Comparison of ENCODE assay signal across 23 mouse cellular contexts in the genomic region with DNA sequence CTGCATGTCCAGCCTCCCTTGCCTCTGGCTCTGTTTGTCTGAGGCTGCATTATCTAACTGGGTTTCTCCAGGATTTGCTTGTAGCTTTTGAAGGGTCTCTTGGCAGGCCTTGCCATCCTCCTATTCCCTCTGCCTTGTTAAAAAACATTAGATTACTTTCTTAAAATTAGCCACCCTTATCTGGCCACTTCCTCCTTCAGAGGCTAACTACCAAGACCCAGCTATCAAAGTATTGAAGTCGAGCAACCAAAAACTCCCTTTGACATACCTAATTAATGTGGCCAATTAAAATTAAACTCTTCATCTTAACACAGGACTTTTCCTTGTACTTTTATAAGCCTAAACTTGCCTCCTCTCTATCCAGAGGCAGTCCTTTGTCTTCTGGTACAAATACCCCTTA.
DNase-seq lines count a peak whose midpoint lies in the region; ATAC-seq and TF ChIP-seq lines count a peak whose summit lies in the region.
"Had no signal": no experiment of that assay in that cellular context is flagged by ENCODE, and none has a peak within 500 bp of the region (broad histone marks: within the 10 kb centered on the region; RNA-seq: fewer than 3 reads in every experiment).

No protein-coding gene starts in this region.

- no peak overlapping the region; the same call in 1 of the 2 replicates for H3K9ac ChIP-seq in liver, embryonic 12.5 days
- H3K9ac ChIP-seq in liver, postnatal 0 days (replicated peaks), result no peak overlapping the region
- H3K9ac ChIP-seq in liver, embryonic 15.5 days, result no peak overlapping the region
- H3K9ac ChIP-seq in liver, embryonic 11.5 days (ENCODE audit: low read depth, low read length), result no peak overlapping the region
- H3K9ac ChIP-seq in heart, embryonic 11.5 days (ENCODE audit: low read depth, low read length), result no peak overlapping the region
- H3K9ac ChIP-seq: embryonic facial prominence, embryonic 13.5 days; embryonic facial prominence, embryonic 15.5 days; forebrain, embryonic 12.5 days had no signal

- WGBS in liver, embryonic 12.5 days (ENCODE audit: insufficient replicate concordance), result 8% methylated on average over 1 of the region's 1 CpGs
- 39% methylated on average over 1 of the region's 1 CpGs for WGBS in liver, postnatal 0 days (ENCODE audit: insufficient replicate concordance)
- 12% methylated on average over 1 of the region's 1 CpGs for WGBS in liver, embryonic 15.5 days (ENCODE audit: insufficient replicate concordance)
- WGBS in liver, embryonic 11.5 days, result 40% methylated on average over 1 of the region's 1 CpGs
- WGBS in heart, embryonic 11.5 days (ENCODE audit: insufficient replicate concordance), result 55% methylated on average over 1 of the region's 1 CpGs

- H3K9me3 ChIP-seq in liver, embryonic 12.5 days (replicated peaks), result no peaks in the 10 kb centered on the region
- H3K9me3 ChIP-seq in liver, postnatal 0 days (ENCODE audit: low read length), result no peaks in the 10 kb centered on the region
- no peaks in the 10 kb centered on the region for H3K9me3 ChIP-seq in liver, embryonic 15.5 days (replicated peaks)
- H3K9me3 ChIP-seq in liver, embryonic 11.5 days (ENCODE audit: control insufficient read depth, low read length), result no peaks in the 10 kb centered on the region
- no peaks in the 10 kb centered on the region for H3K9me3 ChIP-seq in heart, embryonic 11.5 days (replicated peaks; ENCODE audit: control insufficient read depth, low read length)
- H3K9me3 ChIP-seq: embryonic facial prominence, embryonic 13.5 days; embryonic facial prominence, embryonic 15.5 days; forebrain, embryonic 10.5 days; forebrain, embryonic 12.5 days had no signal

- peak overlapping the region; percentile 52 for H3K27ac ChIP-seq in liver, embryonic 12.5 days
- no peak overlapping the region for H3K27ac ChIP-seq in liver, postnatal 0 days (ENCODE audit: low read depth)
- peak overlapping the region; percentile 38; the same call in 1 of the 2 replicates for H3K27ac ChIP-seq in liver, embryonic 15.5 days (replicated peaks)
- no peak overlapping the region for H3K27ac ChIP-seq in liver, embryonic 11.5 days (ENCODE audit: low read depth, low read length)
- no peak overlapping the region for H3K27ac ChIP-seq in heart, embryonic 11.5 days (ENCODE audit: low read depth, low read length)
- H3K27ac ChIP-seq: embryonic facial prominence, embryonic 13.5 days; embryonic facial prominence, embryonic 15.5 days; forebrain, embryonic 10.5 days; forebrain, embryonic 12.5 days had no signal

- DNase-seq in liver, postnatal 0 days, result no peak
- no peak for DNase-seq in liver, embryonic 11.5 days (ENCODE audit: low spot score)
- DNase-seq in MEL-GATA-1-ER (ENCODE audit: extremely low read depth, low read depth), result peak; percentile 31
- no peak for DNase-seq in kidney, postnatal 10 days
- DNase-seq: adrenal gland, adult 2 months; adrenal gland, postnatal 10 days; adrenal gland, postnatal 25 days; cerebellum, adult 11 months; cerebellum, adult 18-20 months; cerebellum, adult 8-10 months; cerebellum, adult 9-11 months; cerebellum, postnatal 14 days; cerebellum, postnatal 36 days had no signal

- H3K4me3 ChIP-seq in liver, embryonic 12.5 days, result no peak overlapping the region
- H3K4me3 ChIP-seq in liver, postnatal 0 days (ENCODE audit: low read depth, low read length), result no peak overlapping the region
- H3K4me3 ChIP-seq in liver, embryonic 15.5 days (replicated peaks), result no peak overlapping the region
- H3K4me3 ChIP-seq in liver, embryonic 11.5 days (ENCODE audit: low read depth, low read length), result no peak overlapping the region
- H3K4me3 ChIP-seq in heart, embryonic 11.5 days (ENCODE audit: low read depth, low read length), result no peak overlapping the region
- H3K4me3 ChIP-seq: embryonic facial prominence, embryonic 13.5 days; embryonic facial prominence, embryonic 15.5 days; erythroblast, embryonic 14.5 days; forebrain, embryonic 10.5 days; forebrain, embryonic 12.5 days had no signal

- TF ChIP-seq EP300 in liver, postnatal 0 days (IDR thresholded peaks at IDR 0.05; ENCODE audit: low read depth), result no peak

- H3K27me3 ChIP-seq in liver, embryonic 12.5 days (replicated peaks), result no peaks in the 10 kb centered on the region
- H3K27me3 ChIP-seq in liver, postnatal 0 days (ENCODE audit: insufficient read depth, low read length), result no peaks in the 10 kb centered on the region
- H3K27me3 ChIP-seq in liver, embryonic 15.5 days, result no peaks in the 10 kb centered on the region
- H3K27me3 ChIP-seq in liver, embryonic 11.5 days (replicated peaks; ENCODE audit: control insufficient read depth, insufficient read depth, low read length), result no peaks in the 10 kb centered on the region
- H3K27me3 ChIP-seq in heart, embryonic 11.5 days (ENCODE audit: control insufficient read depth, insufficient read depth, low read length), result no peaks in the 10 kb centered on the region
- H3K27me3 ChIP-seq: embryonic facial prominence, embryonic 13.5 days; embryonic facial prominence, embryonic 15.5 days; forebrain, embryonic 12.5 days had no signal

- peaks cover 12% of the 10 kb centered on the region for H3K36me3 ChIP-seq in liver, embryonic 12.5 days
- H3K36me3 ChIP-seq in liver, postnatal 0 days (replicated peaks; ENCODE audit: insufficient read depth, low read length), result peaks cover 4% of the 10 kb centered on the region; the same call in 1 of the 2 replicates
- H3K36me3 ChIP-seq in liver, embryonic 15.5 days (replicated peaks), result peaks cover 16% of the 10 kb centered on the region
- H3K36me3 ChIP-seq in liver, embryonic 11.5 days (ENCODE audit: control insufficient read depth, insufficient read depth, low read length), result no peaks in the 10 kb centered on the region
- H3K36me3 ChIP-seq in heart, embryonic 11.5 days (ENCODE audit: control insufficient read depth, insufficient read depth, low read length), result no peaks in the 10 kb centered on the region
- H3K36me3 ChIP-seq: embryonic facial prominence, embryonic 13.5 days; embryonic facial prominence, embryonic 15.5 days; forebrain, embryonic 10.5 days; forebrain, embryonic 12.5 days had no signal

- TF ChIP-seq CTCF in liver, postnatal 0 days (IDR thresholded peaks at IDR 0.05; ENCODE audit: low read depth), result no peak

- peaks cover 37% of the 10 kb centered on the region for H3K4me1 ChIP-seq in liver, embryonic 12.5 days
- peaks cover 6% of the 10 kb centered on the region for H3K4me1 ChIP-seq in liver, postnatal 0 days (ENCODE audit: insufficient read depth)
- H3K4me1 ChIP-seq in liver, embryonic 15.5 days (replicated peaks), result peaks cover 32% of the 10 kb centered on the region
- H3K4me1 ChIP-seq in liver, embryonic 11.5 days (replicated peaks; ENCODE audit: control insufficient read depth, insufficient read depth, low read length), result peaks cover 13% of the 10 kb centered on the region
- H3K4me1 ChIP-seq in heart, embryonic 11.5 days (ENCODE audit: control insufficient read depth, insufficient read depth, low read length), result 0 out of 2 replicates have a peak, but pooled peaks cover 4% of the 10 kb centered on the region
- H3K4me1 ChIP-seq: embryonic facial prominence, embryonic 13.5 days; embryonic facial prominence, embryonic 15.5 days; forebrain, embryonic 12.5 days had no signal

- ATAC-seq in liver, embryonic 12.5 days, result no peak
- no peak for ATAC-seq in liver, postnatal 0 days
- ATAC-seq in liver, embryonic 15.5 days (ENCODE audit: insufficient read depth), result no peak
- ATAC-seq in liver, embryonic 11.5 days (replicated peaks; ENCODE audit: low FRiP score), result no peak
- ATAC-seq in heart, embryonic 11.5 days (replicated peaks; ENCODE audit: insufficient number of reproducible peaks, low FRiP score, low TSS enrichment), result no peak
- ATAC-seq: forebrain, embryonic 14.5 days; forebrain, embryonic 16.5 days had no signal

- no peak overlapping the region for H3K4me2 ChIP-seq in liver, embryonic 12.5 days
- no peak overlapping the region for H3K4me2 ChIP-seq in liver, postnatal 0 days (ENCODE audit: low read depth, low read length)
- H3K4me2 ChIP-seq in liver, embryonic 15.5 days, result no peak overlapping the region
- H3K4me2 ChIP-seq in liver, embryonic 11.5 days, result no peak overlapping the region
- no peak overlapping the region for H3K4me2 ChIP-seq in heart, embryonic 11.5 days
- H3K4me2 ChIP-seq: embryonic facial prominence, embryonic 13.5 days; embryonic facial prominence, embryonic 15.5 days; forebrain, embryonic 12.5 days had no signal

Comparison
In these comparisons a context has a peak if more than half of its experiments do, and no peak if none do; other contexts are left out.
1. H3K27ac ChIP-seq: peak in liver, embryonic 12.5 days (single experiment) and liver, embryonic 15.5 days (single experiment); none in liver, postnatal 0 days (single experiment), liver, embryonic 11.5 days (single experiment) and heart, embryonic 11.5 days (single experiment).